Mouse (Mus musculus): Measurements from ENCODE around the gene Dennd5b. TPM values are rescaled to one million over a fixed set of nuclear protein-coding genes. Genes with fewer than 3 reads are reported as not detected.

Gene Dennd5b
- total and polyA plus RNA-seq, 3 experiments, result 0.27 TPM; not detected in 2

GRCm38 (mm10) chr6:148972059-148972848 lies 129.2 kb downstream of the Dennd5b start:
- no peak for TF ChIP-seq GATA1 (IDR thresholded peaks at IDR 0.05; ENCODE audit: borderline replicate concordance, low read length)
- TF ChIP-seq TAL1 (conservative IDR thresholded peaks at IDR 0.05; ENCODE audit: low read depth, low read length), result no peak
- TF ChIP-seq GATA2 (IDR thresholded peaks at IDR 0.05; ENCODE audit: borderline replicate concordance, low read depth, low read length), result no peak
- no peak for TF ChIP-seq CTCF (IDR thresholded peaks at IDR 0.05; ENCODE audit: low read depth, low read length)
- TF ChIP-seq POLR2AphosphoS5 (IDR thresholded peaks at IDR 0.05; ENCODE audit: insufficient replicate concordance, low read depth, low read length), result no peak
- ATAC-seq (ENCODE audit: extremely low read depth, insufficient number of reproducible peaks, low FRiP score, poor library complexity, severe bottlenecking) (no peak), DNase-seq (ENCODE audit: low spot score) (no peak)
- Histone ChIP-seq H3K9me3 (replicated peaks) (no peaks in the 10 kb centered on the region), H3K4me3 (ENCODE audit: low read depth, low read length) (no peak overlapping the region), H3K36me3 (replicated peaks) (no peaks in the 10 kb centered on the region), H3K27me3 (ENCODE audit: insufficient read depth, low read length) (peaks cover 23% of the 10 kb centered on the region), H3K4me1 (ENCODE audit: insufficient read depth, low read depth, low read length) (peaks cover 6% of the 10 kb centered on the region; the same call in 1 of the 2 replicates)

DNA sequence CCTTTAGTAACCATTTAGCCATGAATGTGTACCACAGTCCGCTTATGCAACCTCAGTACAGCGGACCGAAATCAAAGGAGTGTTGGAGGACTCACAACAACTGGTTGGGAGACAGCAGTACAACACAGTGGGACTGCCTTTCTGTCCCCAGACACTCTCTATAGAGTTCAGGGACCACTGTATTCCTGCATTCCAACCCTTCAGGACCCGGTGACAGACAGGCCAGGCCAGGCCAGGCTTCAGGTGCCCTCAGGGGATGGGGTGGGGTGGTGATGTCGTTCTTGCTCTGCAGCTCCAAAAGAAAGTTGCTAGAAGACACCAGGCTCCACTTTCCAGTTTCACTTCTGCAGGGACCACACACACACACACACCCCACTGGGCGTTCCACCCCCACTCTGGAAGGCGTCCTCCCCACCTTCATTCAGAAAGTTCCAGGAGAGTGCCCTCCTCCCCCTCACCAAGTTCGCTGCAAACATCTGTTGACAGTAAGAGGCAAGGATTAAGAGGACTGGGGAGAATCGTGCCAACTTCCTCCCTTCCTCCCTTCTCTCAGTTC lies 130.0 kb downstream of the Dennd5b start:
- ATAC-seq (ENCODE audit: extremely low read depth, insufficient number of reproducible peaks, low FRiP score, poor library complexity, severe bottlenecking) (no peak), DNase-seq (ENCODE audit: low spot score) (no peak)
- H3K4me1 ChIP-seq (ENCODE audit: insufficient read depth, low read depth, low read length), result peaks cover 6% of the 10 kb centered on the region; the same call in 1 of the 2 replicates
- no peaks in the 10 kb centered on the region for H3K9me3 ChIP-seq (replicated peaks)
- no peak overlapping the region for H3K4me3 ChIP-seq (ENCODE audit: low read depth, low read length)
- peaks cover 23% of the 10 kb centered on the region for H3K27me3 ChIP-seq (ENCODE audit: insufficient read depth, low read length)
- no peak for TF ChIP-seq GATA1 (IDR thresholded peaks at IDR 0.05; ENCODE audit: borderline replicate concordance, low read length)
- no peak for TF ChIP-seq TAL1 (conservative IDR thresholded peaks at IDR 0.05; ENCODE audit: low read depth, low read length)
- no peak for TF ChIP-seq GATA2 (IDR thresholded peaks at IDR 0.05; ENCODE audit: borderline replicate concordance, low read depth, low read length)
- TF ChIP-seq POLR2AphosphoS5 (IDR thresholded peaks at IDR 0.05; ENCODE audit: insufficient replicate concordance, low read depth, low read length), result no peak
- TF ChIP-seq CTCF (IDR thresholded peaks at IDR 0.05; ENCODE audit: low read depth, low read length), result no peak
- no peaks in the 10 kb centered on the region for H3K36me3 ChIP-seq (replicated peaks)

DNA sequence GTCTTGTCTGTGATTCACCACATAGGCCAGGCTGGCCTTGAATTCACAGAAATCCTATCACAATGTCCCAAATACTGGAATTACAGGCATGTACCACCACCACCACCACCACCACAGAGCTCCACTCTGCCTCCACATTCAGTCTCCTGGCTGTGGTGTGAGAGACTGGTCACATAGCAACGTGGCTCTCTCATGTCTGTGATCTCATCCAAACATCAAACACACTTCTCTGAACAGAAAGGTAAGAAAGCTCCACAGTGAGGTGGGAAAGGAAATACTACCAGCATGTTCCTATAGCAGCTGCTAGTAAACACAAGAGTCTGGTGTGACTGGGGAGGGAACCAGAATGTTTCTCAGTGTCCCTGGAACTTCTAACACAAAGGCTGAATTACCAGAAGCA lies 140.2 kb downstream of the Dennd5b start:
- no peak for TF ChIP-seq TAL1 (conservative IDR thresholded peaks at IDR 0.05; ENCODE audit: low read depth, low read length)
- TF ChIP-seq POLR2AphosphoS5 (IDR thresholded peaks at IDR 0.05; ENCODE audit: insufficient replicate concordance, low read depth, low read length), result no peak
- no peak for TF ChIP-seq GATA2 (IDR thresholded peaks at IDR 0.05; ENCODE audit: borderline replicate concordance, low read depth, low read length)
- TF ChIP-seq GATA1 (IDR thresholded peaks at IDR 0.05; ENCODE audit: borderline replicate concordance, low read length), result no peak
- TF ChIP-seq CTCF (IDR thresholded peaks at IDR 0.05; ENCODE audit: low read depth, low read length), result no peak
- H3K36me3 ChIP-seq (replicated peaks), result no peaks in the 10 kb centered on the region
- H3K4me3 ChIP-seq (ENCODE audit: low read depth, low read length), result no peak overlapping the region

DNA sequence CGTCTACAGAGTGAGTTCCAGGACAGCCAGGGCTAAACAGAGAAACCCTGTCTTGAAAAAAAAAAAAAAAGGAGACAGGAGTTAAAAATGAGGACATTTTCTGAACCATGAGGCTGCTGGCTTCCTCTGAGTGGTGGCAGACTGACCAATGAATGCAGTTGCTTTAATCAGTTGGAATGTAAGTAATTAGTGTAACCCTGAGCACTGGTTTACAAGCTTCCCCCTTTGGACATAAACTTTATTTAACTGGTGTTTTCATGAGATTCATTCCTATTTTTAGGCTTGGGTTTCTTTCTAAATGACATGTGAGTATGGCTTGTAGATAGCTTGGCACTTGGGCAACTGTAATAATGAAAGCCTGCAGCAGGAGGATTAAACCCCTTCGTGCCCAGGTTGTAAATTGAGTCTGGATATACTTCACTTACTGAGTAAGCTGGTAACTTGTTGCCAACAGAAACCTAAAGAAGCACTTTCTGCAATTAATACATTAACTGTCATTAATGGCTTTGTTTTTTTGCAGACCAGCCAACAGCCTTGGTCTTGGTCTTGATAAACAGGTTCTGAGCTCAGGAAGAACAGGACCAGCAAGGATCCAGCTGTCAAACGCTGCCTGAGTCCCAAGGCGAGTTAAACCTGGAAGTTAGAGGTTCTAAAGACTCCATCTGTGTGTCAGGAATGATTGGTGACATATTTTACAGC lies 141.8 kb downstream of the Dennd5b start:
- ATAC-seq (ENCODE audit: extremely low read depth, insufficient number of reproducible peaks, low FRiP score, poor library complexity, severe bottlenecking) (no peak), DNase-seq (ENCODE audit: low spot score) (no peak)
- Histone ChIP-seq H3K36me3 (replicated peaks) (no peaks in the 10 kb centered on the region), H3K4me1 (ENCODE audit: insufficient read depth, low read depth, low read length) (peaks cover 28% of the 10 kb centered on the region), H3K4me3 (ENCODE audit: low read depth, low read length) (no peak overlapping the region), H3K27me3 (ENCODE audit: insufficient read depth, low read length) (no peaks in the 10 kb centered on the region), H3K9me3 (replicated peaks) (no peaks in the 10 kb centered on the region)
- TF ChIP-seq GATA2 (IDR thresholded peaks at IDR 0.05; ENCODE audit: borderline replicate concordance, low read depth, low read length) (no peak), TAL1 (conservative IDR thresholded peaks at IDR 0.05; ENCODE audit: low read depth, low read length) (no peak), CTCF (IDR thresholded peaks at IDR 0.05; ENCODE audit: low read depth, low read length) (no peak), GATA1 (IDR thresholded peaks at IDR 0.05; ENCODE audit: borderline replicate concordance, low read length) (no peak)

More for the DNA sequence above, 140.2 kb downstream of the Dennd5b start:
- no peaks in the 10 kb centered on the region for H3K27me3 ChIP-seq (ENCODE audit: insufficient read depth, low read length)
- peaks cover 15% of the 10 kb centered on the region for H3K4me1 ChIP-seq (ENCODE audit: insufficient read depth, low read depth, low read length)
- ATAC-seq (ENCODE audit: extremely low read depth, insufficient number of reproducible peaks, low FRiP score, poor library complexity, severe bottlenecking) (no peak), DNase-seq (ENCODE audit: low spot score) (no peak)
- no peaks in the 10 kb centered on the region for H3K9me3 ChIP-seq (replicated peaks)

DNA sequence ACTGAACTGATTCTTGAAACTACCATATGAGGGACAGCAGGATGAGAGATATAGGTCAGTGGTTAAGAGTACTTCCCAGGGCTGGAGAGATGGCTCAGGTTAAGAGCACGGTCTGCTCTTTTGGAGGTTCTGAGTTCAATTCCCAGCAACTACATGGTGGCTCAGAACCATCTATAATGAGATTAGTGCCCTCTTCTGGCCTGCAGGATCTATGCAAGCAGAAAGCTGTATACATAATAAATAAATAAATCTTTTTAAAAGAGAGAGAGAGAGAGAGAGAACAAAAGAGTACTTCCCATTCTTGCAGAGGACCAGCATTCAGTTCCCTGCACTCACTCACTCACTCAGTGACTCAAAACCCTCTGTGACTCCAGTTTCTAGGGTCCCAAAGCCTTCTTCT lies 142.8 kb downstream of the Dennd5b start:
- H3K9me3 ChIP-seq (replicated peaks), result no peaks in the 10 kb centered on the region
- no peaks in the 10 kb centered on the region for H3K36me3 ChIP-seq (replicated peaks)
- peaks cover 34% of the 10 kb centered on the region for H3K4me1 ChIP-seq (ENCODE audit: insufficient read depth, low read depth, low read length)
- no peak for ATAC-seq (ENCODE audit: extremely low read depth, insufficient number of reproducible peaks, low FRiP score, poor library complexity, severe bottlenecking)
- H3K4me3 ChIP-seq (ENCODE audit: low read depth, low read length), result no peak overlapping the region
- TF ChIP-seq TAL1 (conservative IDR thresholded peaks at IDR 0.05; ENCODE audit: low read depth, low read length) (no peak), POLR2AphosphoS5 (IDR thresholded peaks at IDR 0.05; ENCODE audit: insufficient replicate concordance, low read depth, low read length) (no peak), GATA1 (IDR thresholded peaks at IDR 0.05; ENCODE audit: borderline replicate concordance, low read length) (no peak), GATA2 (IDR thresholded peaks at IDR 0.05; ENCODE audit: borderline replicate concordance, low read depth, low read length) (no peak), CTCF (IDR thresholded peaks at IDR 0.05; ENCODE audit: low read depth, low read length) (no peak)
- no peaks in the 10 kb centered on the region for H3K27me3 ChIP-seq (ENCODE audit: insufficient read depth, low read length)
- DNase-seq (ENCODE audit: low spot score), result no peak

GRCm38 (mm10) chr6:148957046-148957445 lies 144.4 kb downstream of the Dennd5b start:
- ATAC-seq (ENCODE audit: extremely low read depth, insufficient number of reproducible peaks, low FRiP score, poor library complexity, severe bottlenecking), result no peak

More at GRCm38 (mm10) chr6:148957046-148957445, 144.4 kb downstream of the Dennd5b start:
- Histone ChIP-seq H3K9me3 (replicated peaks) (no peaks in the 10 kb centered on the region), H3K4me3 (ENCODE audit: low read depth, low read length) (no peak overlapping the region), H3K36me3 (replicated peaks) (no peaks in the 10 kb centered on the region), H3K27me3 (ENCODE audit: insufficient read depth, low read length) (no peaks in the 10 kb centered on the region), H3K4me1 (ENCODE audit: insufficient read depth, low read depth, low read length) (peaks cover 34% of the 10 kb centered on the region)
- DNase-seq (ENCODE audit: low spot score), result no peak
- no peak for TF ChIP-seq POLR2AphosphoS5 (IDR thresholded peaks at IDR 0.05; ENCODE audit: insufficient replicate concordance, low read depth, low read length)
- TF ChIP-seq CTCF (IDR thresholded peaks at IDR 0.05; ENCODE audit: low read depth, low read length), result no peak
- no peak for TF ChIP-seq TAL1 (conservative IDR thresholded peaks at IDR 0.05; ENCODE audit: low read depth, low read length)
- no peak for TF ChIP-seq GATA1 (IDR thresholded peaks at IDR 0.05; ENCODE audit: borderline replicate concordance, low read length)
- TF ChIP-seq GATA2 (IDR thresholded peaks at IDR 0.05; ENCODE audit: borderline replicate concordance, low read depth, low read length), result no peak
